Mouse (Mus musculus): ENCODE results near the gene Adap2.

DNA sequence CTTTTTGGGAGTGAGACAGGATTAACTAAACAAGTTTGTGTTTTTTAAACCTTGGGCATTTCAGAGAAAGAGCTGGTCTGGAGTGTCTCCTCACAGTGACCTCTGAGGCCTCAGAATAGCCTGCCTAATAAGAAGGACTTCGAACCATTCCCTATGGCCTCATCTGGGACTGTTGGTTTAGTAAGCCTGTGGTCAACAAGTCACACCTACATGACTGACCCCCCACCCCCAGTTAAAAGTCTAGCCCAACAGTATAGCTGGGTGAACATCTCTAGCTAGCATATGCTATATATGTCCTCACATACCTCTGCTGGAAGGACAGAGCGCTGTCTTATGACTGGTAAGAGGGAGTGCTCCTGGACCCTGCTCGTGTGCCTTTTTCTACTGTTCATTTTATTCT lies 45.4 kb downstream of the Adap2 start:
- no peak for TF ChIP-seq MAX (IDR thresholded peaks at IDR 0.05; ENCODE audit: low read depth)
- TF ChIP-seq POLR2A (IDR thresholded peaks at IDR 0.05; ENCODE audit: insufficient read length, low read depth), result no peak
- no peak for TF ChIP-seq CEBPB (IDR thresholded peaks at IDR 0.05; ENCODE audit: insufficient read depth, poor library complexity, severe bottlenecking)
- no peak for TF ChIP-seq POLR2AphosphoS2 (IDR thresholded peaks at IDR 0.05; ENCODE audit: insufficient read length, low read depth)
